Mouse (Mus musculus) heart, adult 2 months (tissue): Measurements from ENCODE around the gene Errfi1.

Experiments used
- CTCF ChIP-seq: fragments of 200-600 bp; IDR thresholded peaks from 2 replicates; pipeline ENCODE4 v1.8.1; 2022; ENCODE audit warnings: antibody characterized with exemption, mild to moderate bottlenecking, moderate library complexity
- EP300 ChIP-seq: fragments of 200-500 bp; IDR thresholded peaks from 2 replicates; pipeline ENCODE4 v1.6.1; 2011; ENCODE audit warnings: low read depth, low read length, control low read depth; ENCODE audit not compliant: insufficient read depth
- POLR2A ChIP-seq: fragments of 200-500 bp; IDR thresholded peaks from 2 replicates; pipeline ENCODE4 v1.6.1; 2011; ENCODE audit warnings: mild to moderate bottlenecking, low read depth, low read length, control low read depth; ENCODE audit not compliant: insufficient read depth

DNA sequence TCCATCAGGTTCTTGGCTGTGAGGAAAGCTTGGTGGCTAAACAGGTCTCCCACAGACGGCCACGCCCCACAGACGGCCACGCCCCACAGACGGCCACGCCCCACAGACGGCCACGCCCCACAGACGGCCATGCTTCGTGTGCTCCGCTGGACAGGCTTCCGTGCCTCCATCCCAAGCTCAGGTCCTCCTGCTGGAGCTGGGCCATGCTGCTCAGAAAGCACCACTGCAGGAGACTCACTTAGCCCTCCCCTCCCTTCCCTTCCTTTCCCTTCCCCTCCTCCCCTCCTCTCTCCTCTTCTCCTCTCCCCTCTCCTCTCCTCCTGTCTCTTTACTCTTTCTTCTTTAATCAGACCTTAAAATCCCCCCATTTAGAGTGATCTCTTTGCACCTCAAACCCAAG lies 16.8 kb upstream of the Errfi1 start:
- no peak for TF ChIP-seq CTCF
- no peak for TF ChIP-seq POLR2A
- no peak for TF ChIP-seq EP300
